Mouse (Mus musculus) gastrocnemius, adult 2 months (tissue): ENCODE measurements around the gene Thbs2. TPM values are rescaled to one million over a fixed set of nuclear protein-coding genes. Genes with fewer than 3 reads are reported as not detected.

Experiments used
- DNase-seq: peaks from one replicate; pipeline ENCODE4 v3.0.0; 2022
- H3K27ac ChIP-seq: fragments of 200-600 bp; 2 replicates; pipeline ENCODE4 v1.8.1; 2022; ENCODE audit warnings: mild to moderate bottlenecking
- H3K4me3 ChIP-seq: fragments of 200-600 bp; 2 replicates; pipeline ENCODE4 v1.8.1; 2022; ENCODE audit warnings: mild to moderate bottlenecking, moderate library complexity
- CTCF ChIP-seq: fragments of 200-600 bp; IDR thresholded peaks from 2 replicates; pipeline ENCODE4 v1.8.1; 2022; ENCODE audit warnings: antibody characterized with exemption, mild to moderate bottlenecking, moderate library complexity
- intact Hi-C: fragments of 180-260 bp; cut with DNase I; formaldehyde crosslinking; loops from one replicate; pipeline ENCODE4 v1.15.1; 2025
- total RNA-seq, 2 experiments: library from RNA; stranded (reverse); gene quantifications; 2 replicates each; pipeline ENCODE4 v1.2.3; 2021

Gene Thbs2
- total RNA-seq, 2 experiments from 2014 or later = 5.9 to 15.6 TPM

DNA sequence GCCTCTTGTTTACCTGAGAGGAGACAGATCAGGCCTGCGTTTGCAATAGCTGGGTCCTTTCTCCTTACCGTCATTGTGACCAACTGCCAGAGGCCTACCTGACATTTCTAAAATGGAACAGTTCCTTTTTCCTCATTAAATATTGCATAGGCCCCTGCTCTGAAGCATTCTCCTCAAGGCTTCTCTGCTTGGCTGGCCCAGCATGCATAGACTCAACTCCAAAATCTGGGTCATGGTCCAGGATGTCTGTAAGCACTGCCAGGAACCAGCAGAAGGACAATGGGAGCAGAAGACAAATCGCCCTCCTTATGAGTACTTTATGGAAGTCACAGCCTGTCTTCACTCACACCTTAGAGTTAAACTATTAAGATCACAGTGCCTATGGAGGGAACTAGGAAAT lies 17.7 kb upstream of the Thbs2 start:
- no peak overlapping the region for H3K27ac ChIP-seq
- no peak for DNase-seq
- no peak overlapping the region for H3K4me3 ChIP-seq
- intact Hi-C loops = no loop called here
- no peak for TF ChIP-seq CTCF

DNA sequence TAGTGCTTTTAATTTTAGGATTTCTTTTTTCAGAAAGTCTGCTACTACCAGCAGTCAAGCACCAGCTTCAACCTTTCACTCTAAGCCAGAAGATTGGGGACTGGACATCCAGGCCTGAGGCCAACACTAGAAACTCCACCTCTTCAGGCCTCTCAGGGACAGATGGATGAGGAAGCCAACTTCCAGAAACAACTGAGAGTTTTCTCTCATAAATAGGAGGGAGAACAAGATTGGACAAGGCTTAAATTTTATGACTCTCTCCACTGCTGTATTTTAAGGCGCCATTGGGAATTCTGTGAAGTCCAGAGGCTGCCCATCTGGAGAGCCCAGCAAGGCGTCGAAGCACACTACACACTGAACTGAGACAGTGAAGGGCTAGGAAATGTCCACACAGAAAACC lies 17.0 kb upstream of the Thbs2 start:
- peak; percentile 58 for DNase-seq
- Histone ChIP-seq H3K4me3 (no peak overlapping the region), H3K27ac (no peak overlapping the region)
- intact Hi-C loops = no loop called here
- TF ChIP-seq CTCF = no peak

DNA sequence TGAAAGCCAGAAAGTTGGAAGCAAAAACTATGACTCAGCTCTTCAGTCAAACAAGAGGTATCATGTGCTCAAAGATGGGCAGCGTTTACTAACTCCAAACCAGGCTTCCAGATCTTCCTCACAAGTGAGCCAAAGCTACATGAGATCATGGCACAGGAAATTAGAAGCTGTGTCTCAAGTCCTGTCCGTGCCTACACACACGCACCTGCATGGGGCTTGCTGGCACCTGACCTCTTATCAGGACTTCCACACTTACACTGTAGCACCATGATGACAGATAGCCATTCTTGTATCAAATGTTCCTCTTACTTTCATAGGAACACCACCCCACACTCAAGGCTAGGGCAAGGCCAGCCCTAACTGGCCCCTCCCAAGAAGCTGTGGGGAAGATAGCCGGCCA lies 12.0 kb upstream of the Thbs2 start:
- intact Hi-C loops = no loop called here
- Histone ChIP-seq H3K27ac (no peak overlapping the region), H3K4me3 (no peak overlapping the region)
- no peak for TF ChIP-seq CTCF
- no peak for DNase-seq

GRCm38 (mm10) chr17:14705466-14705865 lies 11.4 kb upstream of the Thbs2 start:
- intact Hi-C loops = no loop called here
- no peak for TF ChIP-seq CTCF
- H3K4me3 ChIP-seq = no peak overlapping the region
- DNase-seq = no peak
- no peak overlapping the region for H3K27ac ChIP-seq

DNA sequence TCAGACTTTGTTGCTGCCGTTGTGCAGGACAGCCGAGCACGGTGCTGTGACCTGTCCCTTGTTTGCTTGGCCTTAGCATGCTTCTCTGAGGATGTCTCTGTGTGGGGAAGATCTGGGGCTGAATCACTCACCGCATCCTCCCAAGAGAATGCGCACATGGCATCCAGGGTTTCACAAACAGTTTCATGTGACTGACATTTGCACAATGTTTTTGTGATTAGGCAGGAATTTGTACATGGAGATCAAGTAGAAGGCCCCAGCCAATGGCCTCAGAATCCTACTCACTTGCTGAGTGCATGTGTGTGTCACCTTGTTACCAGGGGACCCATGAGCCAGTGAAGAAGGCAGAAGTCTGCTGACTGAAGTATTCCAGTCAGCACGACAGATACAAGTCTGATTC lies 9.7 kb upstream of the Thbs2 start:
- intact Hi-C loops = no loop called here
- Histone ChIP-seq H3K4me3 (no peak overlapping the region), H3K27ac (no peak overlapping the region)
- no peak for DNase-seq
- TF ChIP-seq CTCF = no peak

- DNase-seq = no peak
- TF ChIP-seq CTCF = no peak
- intact Hi-C loops = no loop called here
These were observed 9.2 kb upstream of the Thbs2 start for GRCm38 (mm10) chr17:14703268-14703667.

DNA sequence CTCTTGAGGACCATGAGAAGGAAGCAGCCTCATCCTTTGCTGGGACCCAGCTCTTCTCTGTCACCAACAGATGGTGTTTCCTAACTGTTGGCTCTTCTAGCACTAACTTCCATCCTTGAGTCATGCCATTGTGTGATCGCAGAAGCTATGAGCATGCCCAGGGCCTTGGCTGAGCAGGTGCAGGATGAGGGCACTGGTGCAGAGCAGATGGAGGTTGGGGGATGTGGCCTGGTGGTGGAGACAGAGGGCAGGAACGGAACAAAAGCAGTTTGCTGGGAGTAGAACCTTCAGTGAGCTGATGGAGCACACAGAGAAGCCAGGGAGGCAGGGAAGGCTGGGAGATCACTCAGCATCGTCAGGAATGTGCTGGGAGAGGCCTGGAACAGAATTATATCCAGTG lies 8.7 kb upstream of the Thbs2 start:
- DNase-seq = no peak
- Histone ChIP-seq H3K27ac (no peak overlapping the region), H3K4me3 (no peak overlapping the region)
- intact Hi-C loops = no loop called here
- no peak for TF ChIP-seq CTCF

More at GRCm38 (mm10) chr17:14703268-14703667, 9.2 kb upstream of the Thbs2 start:
- H3K4me3 ChIP-seq = no peak overlapping the region
- no peak overlapping the region for H3K27ac ChIP-seq

GRCm38 (mm10) chr17:14701891-14702290 lies 7.9 kb upstream of the Thbs2 start:
- TF ChIP-seq CTCF = no peak
- intact Hi-C loops = no loop called here
- H3K4me3 ChIP-seq = no peak overlapping the region
- DNase-seq = no peak
- no peak overlapping the region for H3K27ac ChIP-seq

DNA sequence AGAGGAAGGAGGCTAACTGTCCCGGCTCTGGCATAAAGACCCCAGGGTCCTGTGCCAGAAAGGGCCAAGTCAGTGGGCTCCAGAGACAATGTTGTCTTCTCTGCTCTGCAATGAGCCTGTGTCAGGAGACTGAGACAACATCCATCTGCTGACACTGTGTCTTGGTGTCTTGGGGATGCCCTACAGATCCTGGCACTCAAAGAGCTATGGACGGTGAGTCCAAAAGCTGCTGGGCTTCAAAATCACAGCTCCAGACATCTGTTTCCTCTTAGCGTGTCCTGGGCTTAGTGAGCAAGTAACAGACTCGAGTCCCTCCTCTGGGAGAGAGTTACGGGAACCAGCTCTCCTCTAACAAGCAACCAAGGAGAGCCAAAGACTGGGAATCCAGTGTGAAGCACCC lies 6.2 kb upstream of the Thbs2 start:
- no peak overlapping the region for H3K4me3 ChIP-seq
- peak overlapping the region; percentile 51 for H3K27ac ChIP-seq
- TF ChIP-seq CTCF = no peak
- intact Hi-C loops = no loop called here
- DNase-seq = peak; percentile 49

GRCm38 (mm10) chr17:14698188-14698587 lies 4.2 kb upstream of the Thbs2 start:
- intact Hi-C loops = loop anchor here (10.0 kb wide), 1 partner anchor 207 kb away; no protein-coding TSS in a partner anchor
- TF ChIP-seq CTCF = no peak; the same call in 1 of the 2 replicates

GRCm38 (mm10) chr17:14697096-14697495 lies 3.1 kb upstream of the Thbs2 start:
- H3K27ac ChIP-seq = no peak overlapping the region
- intact Hi-C loops = loop anchor here (10.0 kb wide), 1 partner anchor 208 kb away; no protein-coding TSS in a partner anchor
- TF ChIP-seq CTCF = no peak

More at GRCm38 (mm10) chr17:14698188-14698587, 4.2 kb upstream of the Thbs2 start:
- no peak for DNase-seq
- Histone ChIP-seq H3K4me3 (no peak overlapping the region), H3K27ac (no peak overlapping the region)

DNA sequence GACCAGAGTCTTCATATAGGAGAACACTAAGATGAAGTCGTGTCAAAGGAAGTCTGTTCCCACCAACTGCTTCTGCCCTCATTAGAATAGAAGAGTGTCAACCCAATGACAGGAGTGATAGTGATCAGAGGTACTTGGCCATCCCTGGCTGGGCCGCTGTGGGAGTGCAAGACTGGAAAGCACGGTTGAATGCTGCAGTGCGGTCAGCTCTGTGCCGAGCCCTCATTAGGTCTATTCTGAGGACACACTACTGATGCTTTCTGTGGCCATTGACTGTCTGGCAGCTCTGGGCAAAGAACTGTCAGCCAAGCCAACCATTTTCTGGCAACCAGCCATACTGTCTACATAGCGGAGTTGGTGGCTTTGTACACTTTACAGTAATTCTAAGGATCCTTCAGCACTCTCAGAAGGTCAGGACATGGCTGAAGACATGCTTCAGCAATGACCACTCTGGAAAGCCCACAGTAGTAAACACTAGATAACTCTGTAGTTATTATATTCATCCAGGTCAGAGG lies 2.3 kb upstream of the Thbs2 start:
- TF ChIP-seq CTCF = no peak
- H3K4me3 ChIP-seq = no peak overlapping the region
- no peak overlapping the region for H3K27ac ChIP-seq
- DNase-seq = no peak
- intact Hi-C loops = loop anchor here (10.0 kb wide), 1 partner anchor 208 kb away; no protein-coding TSS in a partner anchor

More at GRCm38 (mm10) chr17:14697096-14697495, 3.1 kb upstream of the Thbs2 start:
- no peak overlapping the region for H3K4me3 ChIP-seq
- DNase-seq = no peak

DNA sequence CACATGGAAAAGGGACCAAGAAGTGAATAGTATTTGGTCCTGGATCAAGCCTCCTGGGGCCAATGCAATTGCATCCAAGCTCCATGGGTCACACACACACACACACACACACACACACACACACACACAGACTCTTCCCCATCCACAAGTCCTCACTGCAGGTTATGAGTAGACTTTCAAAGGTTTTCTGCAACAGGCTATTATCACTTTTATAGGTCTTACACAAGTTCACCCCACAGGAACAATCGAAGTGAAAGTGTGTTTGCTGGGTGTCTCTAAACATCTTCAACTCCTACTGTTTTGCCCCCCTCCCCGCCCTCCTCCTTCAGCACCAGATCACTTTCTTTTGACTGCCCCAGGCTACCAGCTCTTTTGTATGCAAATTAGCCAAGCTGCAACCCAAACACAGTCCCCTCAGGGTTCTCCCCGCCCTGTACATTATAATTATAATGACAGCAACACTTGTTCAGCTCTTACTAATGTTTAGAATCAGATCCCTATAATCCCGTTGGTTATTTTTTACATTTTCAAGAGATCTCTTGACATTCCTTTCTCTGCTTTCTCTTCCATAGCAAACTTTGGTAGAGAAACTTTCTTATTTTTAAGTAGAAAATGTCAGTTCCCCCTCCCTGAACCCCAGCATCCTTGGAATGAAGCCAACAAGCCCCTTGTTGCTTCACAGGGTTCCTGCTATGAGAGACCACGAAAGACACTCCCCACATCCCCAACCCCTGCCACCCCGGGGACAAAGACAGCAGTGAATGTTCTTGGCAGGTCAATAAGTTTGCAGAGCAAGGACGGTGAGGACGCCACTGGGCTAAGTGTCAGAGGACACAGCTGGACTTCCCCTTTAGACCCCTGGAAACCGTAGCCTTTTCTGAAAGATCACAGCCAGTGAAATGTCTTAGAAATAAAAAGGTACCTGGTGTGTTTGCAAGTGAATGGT lies 714 bp downstream of the Thbs2 start:
- no peak for DNase-seq
- Histone ChIP-seq H3K4me3 (peak overlapping the region; percentile 65), H3K27ac (peak overlapping the region; percentile 76)
- no peak for TF ChIP-seq CTCF
- intact Hi-C loops = loop anchor here (10.0 kb wide), 1 partner anchor 211 kb away; no protein-coding TSS in a partner anchor
